Mouse (Mus musculus) liver, embryonic 16.5 days (tissue): ENCODE data around the gene Igf1r. TPM values are rescaled to one million over a fixed set of nuclear protein-coding genes. Genes with fewer than 3 reads are reported as not detected.

ENCODE experiments used
- ATAC-seq: fragments of 200-750 bp; cut with Nextera tagmentation; 2 replicates; pipeline ENCODE4 v1.8.0; 2017; ENCODE audit warnings: low read depth, mild to moderate bottlenecking, moderate number of reproducible peaks, moderate library complexity
- H3K27ac ChIP-seq: fragments of 300-500 bp; sonication (generic); 2 replicates; pipeline ENCODE4 v1.5.1; 2014; ENCODE audit warnings: mild to moderate bottlenecking, low read length
- H3K27me3 ChIP-seq: fragments of 300-500 bp; sonication (generic); 2 replicates; pipeline ENCODE4 v1.6.1; 2014; ENCODE audit warnings: low read depth, low read length, mixed read lengths; ENCODE audit not compliant: control insufficient read depth, insufficient read depth
- H3K36me3 ChIP-seq: fragments of 300-500 bp; sonication (generic); 2 replicates; pipeline ENCODE4 v1.6.1; 2014; ENCODE audit warnings: mild to moderate bottlenecking; ENCODE audit not compliant: control insufficient read depth, insufficient read depth
- H3K4me1 ChIP-seq: fragments of 300-500 bp; sonication (generic); 2 replicates; pipeline ENCODE4 v1.6.1; 2014; ENCODE audit warnings: low read depth, low read length, mixed read lengths; ENCODE audit not compliant: control insufficient read depth
- H3K4me2 ChIP-seq: fragments of 300-500 bp; sonication (generic); 2 replicates; pipeline ENCODE4 v1.6.1; 2014; ENCODE audit warnings: low read depth, low read length, mixed read lengths
- H3K4me3 ChIP-seq: fragments of 300-500 bp; sonication (generic); 2 replicates; pipeline ENCODE4 v1.5.1; 2014; ENCODE audit warnings: low read depth, mild to moderate bottlenecking, low read length
- H3K9ac ChIP-seq: fragments of 300-500 bp; sonication (generic); 2 replicates; pipeline ENCODE4 v1.6.1; 2014; ENCODE audit warnings: low read depth, low read length
- H3K9me3 ChIP-seq: fragments of 300-500 bp; sonication (generic); replicated peaks from 2 replicates; pipeline ENCODE4 v1.6.1; 2016; ENCODE audit warnings: low read length; ENCODE audit not compliant: control insufficient read depth
- WGBS: fragments of 180-500 bp; shearing (Covaris S2); extraction: QIAGEN DNeasy Blood & Tissue Kit; methylation state at CpG from one replicate; pipeline ENCODE4 v1.1.7; 2014; ENCODE audit not compliant: insufficient replicate concordance; 5-methylcytosine and 5-hydroxymethylcytosine counted together
- polyA plus RNA-seq: library from polyadenylated mRNA; unstranded; fragments of >200 nt; fragmentation: Nextera tagmentation; extraction: Ambion mirVana; gene quantifications from 2 replicates; pipeline ENCODE4 v1.2.1, GENCODE M21; 2015

The Igf1r gene
- polyA plus RNA-seq, 1 experiment from 2014 or later, result 3.2 TPM

DNA sequence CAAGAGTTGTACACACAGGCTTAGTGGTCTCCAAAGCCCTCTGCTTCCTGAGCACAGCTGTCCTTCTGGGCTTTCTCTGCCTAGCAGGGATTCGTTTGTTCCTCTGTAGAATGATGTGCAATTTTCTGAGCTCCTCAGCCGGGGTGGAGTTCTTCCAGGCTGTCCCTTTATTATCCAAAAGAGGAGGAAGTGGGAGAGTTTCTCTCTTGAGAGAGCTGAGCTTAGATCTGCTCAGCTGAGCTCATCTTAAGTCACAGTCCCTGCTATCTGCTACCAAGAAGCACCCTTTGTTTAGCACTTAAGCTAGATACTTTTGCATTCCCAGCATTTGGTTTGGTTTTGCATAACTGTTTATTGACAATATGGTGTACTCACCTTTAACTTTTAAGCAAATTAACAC is 36.7 kb downstream of the Igf1r start:
- Histone ChIP-seq H3K9me3 (no peaks in the 10 kb centered on the region), H3K4me1 (peaks cover 18% of the 10 kb centered on the region)
- 36% methylated on average over 2 of the region's 2 CpGs for WGBS

DNA sequence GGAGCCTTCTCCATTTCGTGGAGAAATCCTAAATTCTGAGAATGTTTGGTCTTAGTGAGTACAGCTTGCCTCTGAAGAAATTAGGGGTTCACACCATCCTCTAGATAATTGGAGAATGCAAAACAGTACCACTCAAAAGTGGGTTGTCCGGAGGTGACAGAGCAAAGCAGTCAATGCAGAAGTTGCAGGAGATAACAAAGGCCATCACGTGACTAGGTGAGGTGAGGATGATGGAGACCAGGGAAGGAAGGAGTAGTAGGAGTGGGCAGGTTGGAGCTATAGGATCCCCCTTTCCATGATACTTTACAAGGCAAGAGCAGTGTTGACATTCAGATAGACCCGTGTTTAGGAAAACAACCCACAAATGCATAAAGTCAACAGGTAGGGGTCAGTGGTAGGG is 41.0 kb downstream of the Igf1r start:
- H3K9ac ChIP-seq, result no peak overlapping the region
- H3K4me2 ChIP-seq, result no peak overlapping the region
- WGBS, result 43% methylated on average over 4 of the region's 4 CpGs
- no peak overlapping the region for H3K4me3 ChIP-seq
- H3K4me1 ChIP-seq, result peaks cover 8% of the 10 kb centered on the region
- no peaks in the 10 kb centered on the region for H3K9me3 ChIP-seq
- no peaks in the 10 kb centered on the region; the same call in 1 of the 2 replicates for H3K27me3 ChIP-seq
- ATAC-seq, result no peak
- no peak overlapping the region for H3K27ac ChIP-seq
- H3K36me3 ChIP-seq, result no peaks in the 10 kb centered on the region

More for the DNA sequence above, 36.7 kb downstream of the Igf1r start:
- Histone ChIP-seq H3K9ac (no peak overlapping the region), H3K27ac (no peak overlapping the region), H3K27me3 (no peaks in the 10 kb centered on the region), H3K4me2 (no peak overlapping the region), H3K36me3 (no peaks in the 10 kb centered on the region), H3K4me3 (no peak overlapping the region)
- no peak for ATAC-seq

DNA sequence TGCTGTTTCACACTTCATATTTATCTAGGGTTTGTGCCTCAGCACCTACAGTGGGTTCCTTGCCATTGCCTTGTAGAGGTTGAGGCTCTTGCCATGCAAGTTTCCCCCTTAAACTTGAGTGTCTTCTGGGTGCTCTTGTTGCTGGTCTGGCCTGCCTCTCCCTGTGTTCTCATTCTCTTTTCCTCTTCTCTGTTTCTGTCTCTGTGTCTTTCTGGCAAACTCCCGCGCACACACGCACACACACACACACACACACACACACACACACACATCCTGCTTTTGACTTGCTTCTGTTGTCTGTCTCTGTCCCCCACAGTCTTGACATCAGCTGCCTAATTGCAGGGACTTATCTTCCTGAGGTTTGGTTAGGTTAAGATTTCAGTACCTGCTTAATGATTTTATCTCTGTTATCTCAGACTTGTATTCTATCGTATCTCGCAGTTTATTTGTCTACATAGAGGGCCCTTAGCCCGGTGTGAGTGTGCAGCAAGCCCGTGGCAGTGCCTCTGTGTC is 41.8 kb downstream of the Igf1r start:
- no peak overlapping the region for H3K4me3 ChIP-seq
- 51% methylated on average over 7 of the region's 7 CpGs for WGBS

DNA sequence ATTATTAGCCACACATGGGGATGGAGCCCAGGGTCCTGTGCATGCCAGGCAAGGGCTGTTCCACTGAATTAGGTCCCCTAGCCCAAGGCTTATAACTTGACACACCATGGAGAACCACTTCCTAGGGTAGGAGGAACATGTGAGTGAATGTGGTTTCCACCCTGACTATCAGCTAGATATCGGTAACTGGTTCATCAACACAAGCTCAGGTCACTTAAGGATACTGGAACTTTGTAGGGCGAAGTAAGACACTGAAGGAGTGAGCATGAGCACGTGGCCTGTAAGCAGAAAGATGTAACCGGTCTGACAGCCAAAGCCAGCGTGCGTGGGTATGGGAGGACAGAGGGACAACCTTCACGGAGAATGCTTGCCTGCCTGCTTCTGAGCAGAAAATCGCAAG is 42.6 kb downstream of the Igf1r start:
- H3K9me3 ChIP-seq, result no peaks in the 10 kb centered on the region
- 44% methylated on average over 8 of the region's 8 CpGs for WGBS
- no peak overlapping the region for H3K4me2 ChIP-seq
- H3K36me3 ChIP-seq, result no peaks in the 10 kb centered on the region
- no peaks in the 10 kb centered on the region; the same call in 1 of the 2 replicates for H3K27me3 ChIP-seq
- no peak overlapping the region for H3K9ac ChIP-seq
- H3K4me3 ChIP-seq, result no peak overlapping the region
- ATAC-seq, result no peak
- H3K4me1 ChIP-seq, result peaks cover 8% of the 10 kb centered on the region
- H3K27ac ChIP-seq, result no peak overlapping the region

More for the DNA sequence above, 41.8 kb downstream of the Igf1r start:
- no peaks in the 10 kb centered on the region; the same call in 1 of the 2 replicates for H3K27me3 ChIP-seq
- no peaks in the 10 kb centered on the region for H3K36me3 ChIP-seq
- ATAC-seq, result no peak
- no peak overlapping the region for H3K4me2 ChIP-seq
- H3K4me1 ChIP-seq, result peaks cover 8% of the 10 kb centered on the region
- H3K9ac ChIP-seq, result no peak overlapping the region
- no peaks in the 10 kb centered on the region for H3K9me3 ChIP-seq
- no peak overlapping the region for H3K27ac ChIP-seq

DNA sequence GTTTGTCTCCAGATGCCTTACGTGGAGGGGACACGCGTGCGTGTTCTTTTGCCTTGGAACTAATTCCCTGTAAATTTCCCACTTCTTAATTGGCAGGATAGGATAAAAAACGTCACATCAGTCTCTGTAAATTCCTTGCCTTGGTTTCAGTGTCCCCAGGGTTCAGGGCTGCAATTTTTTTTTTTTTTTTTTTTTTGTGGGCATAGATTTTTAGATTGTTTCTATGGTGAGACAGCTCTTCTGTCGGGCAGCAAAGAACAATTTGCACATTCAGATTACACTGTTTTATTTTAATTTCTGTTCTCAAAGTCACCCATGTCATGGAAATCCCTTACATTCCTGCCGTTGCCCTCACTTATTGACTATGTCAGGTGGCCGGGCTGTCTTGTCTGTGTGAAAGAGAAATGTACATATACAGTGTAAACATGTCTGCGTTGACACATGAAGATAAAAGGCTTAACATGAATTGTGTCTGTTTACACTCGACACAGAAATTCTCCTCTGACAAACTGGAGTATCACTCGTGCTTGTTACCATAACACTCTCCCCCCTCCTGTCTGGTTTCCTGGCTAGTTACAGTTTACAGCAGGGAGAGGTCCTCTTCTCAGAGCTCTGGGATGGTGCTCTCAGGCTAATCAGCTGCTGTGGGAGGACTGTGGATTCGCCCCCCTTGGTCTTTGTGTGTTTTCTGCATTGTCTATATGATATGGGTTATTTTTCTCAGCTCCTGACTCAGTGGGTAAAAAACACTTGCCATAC is 43.8 kb downstream of the Igf1r start:
- Histone ChIP-seq H3K4me2 (no peak overlapping the region), H3K27ac (no peak overlapping the region), H3K9me3 (no peaks in the 10 kb centered on the region), H3K36me3 (no peaks in the 10 kb centered on the region), H3K27me3 (no peaks in the 10 kb centered on the region; the same call in 1 of the 2 replicates), H3K9ac (no peak overlapping the region), H3K4me3 (no peak overlapping the region), H3K4me1 (peaks cover 8% of the 10 kb centered on the region)
- WGBS, result 51% methylated on average over 12 of the region's 12 CpGs
- ATAC-seq, result no peak

DNA sequence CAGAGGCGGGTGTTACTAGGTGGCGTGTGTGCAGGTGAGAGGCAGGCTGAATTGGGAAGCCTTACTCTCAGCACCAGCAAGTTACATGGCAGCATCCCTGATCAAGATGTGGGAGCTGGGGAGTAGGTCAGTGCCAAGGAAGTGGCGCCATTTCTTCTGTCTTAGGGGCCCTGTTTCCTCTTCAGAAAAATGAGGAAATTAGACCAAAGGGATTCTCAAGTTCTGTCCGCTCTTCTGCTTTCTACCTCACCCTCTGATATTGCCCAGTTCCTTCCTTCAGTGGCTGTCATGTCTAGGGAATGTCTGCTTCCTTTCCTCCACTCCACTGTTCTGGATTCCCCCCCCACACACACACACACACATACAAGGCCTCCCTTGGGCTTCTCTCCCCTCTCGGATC is 48.6 kb downstream of the Igf1r start:
- 0 out of 2 replicates have a peak, but pooled peaks cover 3% of the 10 kb centered on the region for H3K36me3 ChIP-seq
- 83% methylated on average over 5 of the region's 5 CpGs for WGBS

DNA sequence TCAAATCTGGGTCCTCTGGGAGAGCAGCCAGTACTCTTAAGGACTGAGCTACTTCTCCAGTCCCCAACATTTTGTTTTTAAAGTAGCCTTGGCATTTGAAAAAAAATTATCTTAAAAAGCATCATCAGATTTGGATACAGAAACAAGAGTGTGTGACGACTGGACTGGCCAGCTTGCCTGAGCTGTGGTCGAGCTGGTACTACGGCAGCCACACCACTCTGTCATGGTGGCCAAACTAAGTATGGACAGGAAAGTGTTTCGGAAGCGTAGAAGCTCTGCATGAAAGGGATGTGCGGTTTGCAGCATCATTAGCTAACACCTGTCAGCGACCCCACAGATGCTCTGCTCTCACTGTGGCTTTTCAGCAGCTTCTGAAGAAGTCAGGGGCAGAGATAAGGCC is 53.4 kb downstream of the Igf1r start:
- no peak overlapping the region for H3K4me3 ChIP-seq

More for the DNA sequence above, 48.6 kb downstream of the Igf1r start:
- Histone ChIP-seq H3K27ac (no peak overlapping the region), H3K4me1 (peaks cover 2% of the 10 kb centered on the region; the same call in 1 of the 2 replicates), H3K9me3 (no peaks in the 10 kb centered on the region), H3K9ac (no peak overlapping the region), H3K4me2 (no peak overlapping the region), H3K4me3 (no peak overlapping the region), H3K27me3 (no peaks in the 10 kb centered on the region; the same call in 1 of the 2 replicates)
- no peak for ATAC-seq

DNA sequence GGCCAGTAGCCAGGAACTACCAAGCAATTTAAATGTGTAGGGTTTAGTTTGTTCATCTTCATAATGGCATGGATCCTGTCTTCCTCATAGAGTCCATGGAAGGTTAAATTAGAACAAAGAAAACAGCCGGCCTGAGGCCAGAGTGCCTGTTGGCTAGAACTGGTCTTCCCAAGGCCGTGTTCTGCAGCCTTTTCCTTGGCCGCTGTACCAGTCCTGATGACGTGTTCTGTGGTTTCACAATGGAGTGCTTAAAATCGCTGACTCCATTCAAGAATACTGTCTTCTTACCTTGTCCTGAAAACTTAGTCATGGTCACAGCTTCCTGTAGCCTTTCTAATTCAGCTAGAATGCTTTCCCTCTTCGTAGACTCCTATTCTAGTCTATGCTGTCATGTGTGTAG is 53.9 kb downstream of the Igf1r start:
- no peak overlapping the region for H3K27ac ChIP-seq
- no peaks in the 10 kb centered on the region for H3K9me3 ChIP-seq
- H3K4me1 ChIP-seq, result peaks cover 20% of the 10 kb centered on the region
- no peak overlapping the region for H3K9ac ChIP-seq
- H3K4me2 ChIP-seq, result no peak overlapping the region
- no peaks in the 10 kb centered on the region for H3K27me3 ChIP-seq
- H3K36me3 ChIP-seq, result 0 out of 2 replicates have a peak, but pooled peaks cover 3% of the 10 kb centered on the region
- H3K4me3 ChIP-seq, result no peak overlapping the region
- 75% methylated on average over 6 of the region's 6 CpGs for WGBS
- no peak for ATAC-seq

More for the DNA sequence above, 53.4 kb downstream of the Igf1r start:
- no peaks in the 10 kb centered on the region for H3K27me3 ChIP-seq
- no peak for ATAC-seq
- 73% methylated on average over 7 of the region's 7 CpGs for WGBS
- peaks cover 18% of the 10 kb centered on the region for H3K4me1 ChIP-seq
- no peak overlapping the region for H3K4me2 ChIP-seq
- H3K27ac ChIP-seq, result no peak overlapping the region
- H3K36me3 ChIP-seq, result 0 out of 2 replicates have a peak, but pooled peaks cover 3% of the 10 kb centered on the region
- H3K9ac ChIP-seq, result no peak overlapping the region
- H3K9me3 ChIP-seq, result no peaks in the 10 kb centered on the region

DNA sequence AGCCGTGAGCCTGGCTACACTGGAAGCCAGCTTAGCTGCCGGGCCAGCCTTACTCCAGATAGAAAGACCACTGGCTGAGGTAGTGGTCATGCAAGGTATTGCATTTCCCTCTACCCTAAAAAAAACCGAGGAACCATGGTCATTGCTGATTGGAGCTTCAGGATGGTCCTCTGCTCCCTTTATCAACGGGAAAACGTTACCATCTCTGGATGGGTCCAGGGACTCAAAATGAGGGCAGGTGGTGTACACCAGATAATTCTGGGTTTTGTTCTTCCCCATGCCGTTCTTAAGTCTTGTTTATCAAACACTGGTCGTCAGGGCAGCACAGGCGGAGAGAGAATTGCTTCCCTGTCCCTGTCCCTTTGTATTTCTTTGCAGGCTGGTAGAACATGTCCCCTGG is 57.0 kb downstream of the Igf1r start:
- no peak overlapping the region for H3K4me2 ChIP-seq
- H3K9ac ChIP-seq, result no peak overlapping the region
- H3K4me1 ChIP-seq, result peaks cover 39% of the 10 kb centered on the region
- no peaks in the 10 kb centered on the region for H3K36me3 ChIP-seq
- peak overlapping the region; percentile 68 for H3K27ac ChIP-seq
- peak; percentile 27 for ATAC-seq
- no peaks in the 10 kb centered on the region for H3K27me3 ChIP-seq
- H3K9me3 ChIP-seq, result no peaks in the 10 kb centered on the region
- H3K4me3 ChIP-seq, result no peak overlapping the region
- WGBS, result 30% methylated on average over 8 of the region's 8 CpGs
